Mouse (Mus musculus) erythroid progenitor cell, adult 5-6 weeks (primary cell): Measurements from ENCODE around the gene Slamf6. TPM values are rescaled to one million over a fixed set of nuclear protein-coding genes. Genes with fewer than 3 reads are reported as not detected.
"Not testable (repeated sequence)": the region's sequence is repeated elsewhere in the genome, so short reads cannot be mapped to it uniquely, and the experiment has no call there.

Experiments used
- ATAC-seq: replicated peaks from 2 replicates; pipeline ENCODE4 v1.8.0; 2016; ENCODE audit warnings: moderate number of reproducible peaks, mild to moderate bottlenecking, moderate TSS enrichment, inconsistent platforms; ENCODE audit not compliant: poor library complexity, low FRiP score, severe bottlenecking
- total RNA-seq, 2 experiments: library from RNA; stranded (forward) in 1 of 2; stranded (reverse) in 1 of 2; fragments of 150-400 nt in 1 of 2; fragments of 186-747, 209-891 nt in 1 of 2; gene quantifications; 2 replicates each; pipeline versions ENCODE4 v1.2.3 to v1.2.4; 2015 to 2017; ENCODE audit warnings: low replicate concordance in 2 of 2

The Slamf6 gene
- total RNA-seq (2015; ENCODE audit: low replicate concordance) (5.4 and 8.3 TPM in 2 replicates), total RNA-seq (2017; ENCODE audit: low replicate concordance) (10.4 and 10.7 TPM in 2 replicates)

GRCm38 (mm10) chr1:171917305-171918039 is at the start of gene Slamf6:
Gene Slamf6, plus strand, starts transcription at chr1:171917515.
- no peak for ATAC-seq

- no peak for ATAC-seq
These were observed 30.3 kb upstream of the Slamf6 start for GRCm38 (mm10) chr1:171886989-171887388.

DNA sequence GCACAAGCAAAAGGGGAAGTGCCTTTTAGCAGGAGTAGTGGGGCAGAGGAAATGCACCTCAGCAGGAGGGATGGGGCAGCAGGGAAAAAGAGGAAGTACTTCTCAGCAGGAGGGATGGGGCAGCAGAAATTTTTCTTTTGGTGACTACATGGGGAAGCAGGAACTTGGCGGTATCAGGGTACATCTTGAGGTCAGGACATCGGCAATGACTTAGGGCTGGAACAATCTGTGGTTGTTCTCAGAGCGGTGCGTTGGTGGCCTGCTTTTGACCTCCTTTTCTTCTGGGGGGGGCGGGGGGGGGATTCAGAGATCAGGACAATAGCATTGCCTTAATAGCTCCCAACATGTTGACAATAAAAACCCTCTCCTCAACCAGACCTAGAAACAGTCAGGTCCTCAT is 22.0 kb upstream of the Slamf6 start, which contains the start of gene Gm10521:
Gene Gm10521, plus strand, starts transcription at position 301 of the 400 bp plus-strand sequence.
- not testable (repeated sequence) for ATAC-seq

GRCm38 (mm10) chr1:171904011-171904410 is 13.3 kb upstream of the Slamf6 start:
- no peak for ATAC-seq

DNA sequence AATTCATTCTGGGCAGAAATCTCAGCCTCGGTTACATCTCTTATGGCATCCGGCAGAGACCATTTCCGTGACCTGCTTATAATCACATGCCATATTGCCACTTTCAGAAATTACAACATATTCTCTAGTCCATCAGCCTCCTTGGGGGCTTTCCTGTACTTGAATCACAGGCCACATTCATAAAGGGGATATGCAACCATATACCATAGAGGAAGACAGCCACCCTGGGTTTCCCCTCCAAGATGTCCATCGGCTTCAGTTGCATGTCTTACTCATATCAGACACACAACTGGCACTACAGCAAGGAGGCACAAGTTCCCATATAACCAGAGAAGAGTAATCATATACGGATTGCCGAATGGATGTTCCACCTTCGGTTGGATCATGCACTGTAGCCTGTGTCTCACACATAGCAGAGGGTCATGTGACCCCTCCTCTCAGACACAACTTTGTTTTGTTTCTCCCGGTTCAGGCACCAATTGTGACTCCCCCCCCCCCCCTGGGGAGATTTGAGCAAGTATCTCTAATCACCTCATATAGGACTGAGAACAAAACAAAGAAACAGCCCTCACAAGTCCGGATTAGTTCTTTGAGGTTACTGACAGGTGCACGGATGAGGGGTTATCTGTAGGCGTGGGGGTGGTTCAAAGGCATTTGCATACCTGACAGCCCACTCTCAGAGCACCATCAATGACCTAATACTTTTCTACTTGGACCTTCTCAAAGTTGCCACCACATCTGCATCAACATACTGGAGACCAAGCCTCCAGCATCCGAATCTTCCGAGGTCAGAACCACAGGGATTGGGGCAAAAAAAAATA is 1.5 kb upstream of the Slamf6 start:
- no peak for ATAC-seq

- no peak for ATAC-seq
These were observed 1.0 kb downstream of the Slamf6 start for GRCm38 (mm10) chr1:171918136-171918920.

- ATAC-seq = no peak
These were observed 1.9 kb downstream of the Slamf6 start for GRCm38 (mm10) chr1:171919193-171919592.

DNA sequence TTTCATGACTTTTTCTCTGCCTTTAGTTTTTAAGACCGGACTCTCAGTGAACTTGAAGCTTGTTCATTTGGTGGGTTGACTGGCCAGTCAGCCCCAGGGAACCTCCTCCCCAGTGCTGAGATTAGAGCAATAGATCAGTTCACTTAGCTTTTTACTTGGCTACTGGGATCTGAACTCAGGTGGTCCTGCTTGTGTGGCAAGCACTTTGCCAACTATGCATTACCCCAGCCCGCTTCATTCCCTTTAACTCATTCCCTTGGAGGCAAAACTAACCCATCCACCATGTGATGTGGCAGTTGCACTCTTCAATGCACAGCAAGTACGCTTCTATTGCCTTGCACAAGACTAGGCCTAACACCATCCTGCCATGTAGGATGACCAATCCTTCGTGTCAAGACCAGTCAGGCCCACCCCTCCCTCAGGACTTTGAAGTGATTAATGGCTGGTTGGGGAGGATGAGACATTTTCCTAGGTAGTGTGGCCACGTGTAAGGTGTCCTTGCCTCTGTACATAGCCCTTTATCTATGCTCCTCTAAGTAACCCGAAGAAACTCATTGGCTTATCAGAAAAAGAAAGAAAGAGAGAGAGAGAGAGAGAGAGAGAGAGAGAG is 2.7 kb downstream of the Slamf6 start:
- ATAC-seq = no peak

DNA sequence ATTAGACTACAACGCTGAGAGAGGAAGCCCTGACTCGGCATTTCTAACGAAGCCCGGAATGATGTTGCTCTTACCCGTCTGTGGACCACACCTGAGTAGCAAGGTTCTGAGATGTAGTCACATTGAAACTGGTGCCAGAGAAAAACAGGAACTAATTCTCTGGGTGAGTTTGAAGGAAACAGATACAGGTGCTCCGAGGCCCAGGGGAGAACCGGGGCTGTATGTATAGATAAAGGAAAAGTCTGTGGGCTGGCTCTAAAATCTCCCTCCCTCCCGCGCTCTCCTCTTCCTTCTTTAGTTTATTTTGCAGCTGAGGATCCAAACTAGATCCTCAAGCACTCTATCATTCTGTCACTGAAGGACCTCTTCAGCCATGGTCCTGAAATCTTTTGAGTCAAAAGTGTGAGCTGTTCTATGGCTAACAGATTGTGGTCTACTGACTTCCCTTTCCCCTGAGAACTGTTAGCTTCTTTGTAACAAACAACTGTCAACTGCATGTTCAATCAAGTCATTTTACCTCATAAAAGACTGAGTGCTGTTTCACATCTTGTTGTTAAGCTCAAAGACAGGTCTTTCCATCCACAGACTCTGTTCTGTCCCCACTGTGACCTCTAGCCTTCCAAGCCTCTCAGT is 3.8 kb downstream of the Slamf6 start:
- ATAC-seq = no peak

DNA sequence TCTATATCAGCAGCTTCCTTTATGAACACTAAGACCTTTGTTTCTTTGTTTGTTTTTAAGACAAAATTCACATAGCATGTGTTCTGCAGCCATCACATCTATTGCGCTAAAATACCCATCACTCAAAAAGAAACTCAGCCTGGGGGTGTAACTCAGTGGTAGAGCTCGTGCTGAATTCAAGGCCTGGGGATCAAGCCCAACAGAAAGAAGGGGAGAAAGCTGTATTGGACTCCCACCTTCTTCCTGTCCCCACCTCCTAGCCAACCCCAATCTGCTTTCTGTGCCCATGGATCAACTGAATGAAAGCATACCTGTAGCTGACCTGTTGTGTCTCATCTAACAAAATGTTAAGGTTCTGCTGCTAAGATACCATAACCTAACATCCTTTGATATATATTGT is 4.3 kb downstream of the Slamf6 start:
- ATAC-seq = no peak

DNA sequence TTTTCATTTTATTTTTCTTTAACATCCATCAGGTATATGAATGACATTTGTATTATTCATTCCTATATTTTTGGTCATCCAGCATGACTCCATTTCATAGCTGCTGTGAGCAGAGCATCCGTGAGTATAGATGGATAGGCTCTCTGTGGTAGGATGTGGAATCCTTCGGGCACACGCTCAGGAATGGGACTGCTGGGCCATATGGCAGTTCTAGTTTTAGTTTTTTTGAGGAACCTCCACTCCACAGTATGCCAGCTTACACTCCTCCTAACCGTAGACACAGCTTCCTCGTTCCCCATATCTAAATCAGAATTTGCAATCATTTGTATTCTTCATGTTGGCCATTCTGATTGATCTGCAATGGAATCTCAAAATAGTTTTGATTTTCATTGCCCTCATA is 5.5 kb downstream of the Slamf6 start:
- no peak for ATAC-seq

GRCm38 (mm10) chr1:171924900-171925299 is 7.6 kb downstream of the Slamf6 start:
- ATAC-seq = no peak

DNA sequence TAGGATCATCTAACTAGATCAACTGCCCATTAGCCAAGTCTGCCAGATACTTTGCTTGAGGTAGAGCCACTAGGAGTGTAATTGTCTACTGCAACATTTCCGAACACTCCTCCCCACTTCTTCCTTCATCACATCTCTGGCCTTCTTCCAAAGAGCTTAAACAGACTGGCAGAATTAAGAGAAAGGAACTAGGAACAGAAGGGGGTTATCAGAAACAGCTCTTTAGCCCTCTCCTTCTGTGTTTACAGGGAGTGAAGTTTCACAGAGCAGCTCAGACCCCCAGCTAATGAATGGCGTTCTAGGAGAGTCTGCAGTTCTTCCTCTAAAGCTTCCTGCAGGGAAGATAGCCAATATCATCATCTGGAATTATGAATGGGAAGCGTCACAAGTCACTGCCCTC is 16.5 kb downstream of the Slamf6 start:
- ATAC-seq = no peak

- no peak for ATAC-seq
These were observed 21.9 kb downstream of the Slamf6 start for GRCm38 (mm10) chr1:171938952-171939948.

GRCm38 (mm10) chr1:171940626-171941025 is 23.3 kb downstream of the Slamf6 start:
- ATAC-seq = no peak

DNA sequence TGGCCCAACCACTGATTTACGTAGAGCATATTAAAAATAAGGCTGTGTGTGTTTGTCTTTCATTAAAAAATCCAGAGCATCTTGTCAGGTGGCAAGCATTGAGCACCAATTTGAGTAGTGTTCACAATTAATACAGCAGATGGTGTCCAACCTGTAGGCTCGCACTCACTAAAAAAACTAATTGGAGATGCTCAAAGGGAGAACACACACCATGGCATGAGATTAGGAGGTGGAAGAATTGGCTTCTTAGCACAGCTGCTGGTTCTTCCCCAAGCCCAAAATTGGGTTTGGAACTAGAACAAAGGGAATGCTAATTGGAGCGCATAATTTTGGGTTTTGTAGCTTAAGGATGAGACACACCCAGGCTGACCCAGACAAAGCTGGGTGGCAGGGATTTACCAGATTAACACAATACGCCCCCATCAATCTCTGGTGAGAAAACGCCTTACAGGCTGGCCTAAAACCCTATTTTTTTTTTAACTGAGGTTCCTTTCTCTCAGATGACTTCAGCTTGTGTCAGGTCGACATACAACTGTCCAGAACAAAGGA is 29.2 kb downstream of the Slamf6 start:
- ATAC-seq = no peak

DNA sequence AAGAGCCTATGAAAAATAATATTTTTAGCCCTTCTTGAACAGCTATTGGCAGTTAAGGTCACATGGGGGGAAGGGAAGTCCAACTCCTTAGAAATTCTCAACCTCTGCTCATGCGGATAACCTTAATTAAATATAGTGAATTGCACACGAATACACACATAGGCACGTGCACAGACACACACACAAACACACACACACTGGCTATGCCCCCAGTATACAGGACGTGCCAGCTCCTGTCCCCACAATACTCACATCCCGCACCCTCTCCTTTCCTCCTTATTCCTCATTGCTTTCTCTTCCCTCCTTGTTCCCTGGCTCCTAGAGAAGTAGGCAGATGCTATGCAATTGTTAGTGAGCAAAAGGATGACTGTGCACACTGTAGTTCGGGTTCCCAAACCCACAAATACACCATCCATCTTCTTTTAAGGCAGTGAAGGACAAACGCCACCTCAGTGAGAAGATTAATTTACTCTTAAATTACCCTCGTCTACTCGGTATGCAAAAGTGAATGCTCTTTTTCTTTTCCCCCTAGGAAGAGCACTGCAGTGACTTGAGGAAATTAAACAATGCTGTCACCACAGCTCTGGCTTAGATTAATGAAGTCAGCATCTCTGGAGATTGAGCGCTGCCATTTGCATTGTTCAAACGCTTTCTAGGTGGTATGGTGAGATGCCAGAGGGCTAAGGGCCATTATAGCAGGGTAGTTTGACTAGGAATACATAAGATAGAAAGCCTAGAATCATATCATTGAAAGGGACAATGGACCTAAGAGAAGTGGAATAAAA is 31.0 kb downstream of the Slamf6 start:
- ATAC-seq = no peak
